In the genomic region with DNA sequence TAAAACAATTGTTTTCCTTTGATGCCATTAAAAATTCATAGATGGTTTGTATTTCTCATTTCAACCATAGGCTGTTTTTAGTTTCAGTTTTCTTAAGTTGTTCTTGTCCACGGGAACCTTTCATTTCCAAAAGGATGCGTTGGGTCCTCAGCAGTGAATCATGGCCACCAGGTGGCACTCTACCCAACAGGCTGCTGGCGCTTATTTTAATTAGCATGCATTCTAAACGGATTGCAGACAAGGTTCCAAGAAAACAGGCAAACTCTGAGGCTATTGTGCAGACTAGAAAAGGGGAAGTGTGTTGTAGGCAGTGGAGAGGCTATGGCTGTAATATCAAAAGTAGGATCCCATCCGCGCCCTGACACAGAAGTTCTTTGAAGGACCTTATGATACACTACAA, we compare ENCODE assay signal across 8 mouse cellular contexts.
A peak's percentile ranks its signal among the peaks of the same experiment; 100 is the strongest.
DNase-seq lines count a peak whose midpoint lies in the region; ATAC-seq and TF ChIP-seq lines count a peak whose summit lies in the region.

No protein-coding gene starts in this region.

- H3K9me3 ChIP-seq in embryonic facial prominence, embryonic 14.5 days (ENCODE audit: control insufficient read depth, low read length) = no peaks in the 10 kb centered on the region

- peak; percentile 83 for TF ChIP-seq CTCF in bone marrow macrophage, adult 2 months (IDR thresholded peaks at IDR 0.05; ENCODE audit: low read depth, low read length)

- DNase-seq in urinary bladder, postnatal 10 days (ENCODE audit: low spot score) = peak; percentile 12
- DNase-seq in urinary bladder, adult 2 months (ENCODE audit: low spot score) = no peak
- peak; percentile 46 for DNase-seq in embryonic facial prominence, embryonic 14.5 days (ENCODE audit: low spot score)
- DNase-seq in induced T-regulatory cell, adult 2 months (ENCODE audit: low read depth) = peak; percentile 72
- DNase-seq in left cerebral cortex, postnatal 4 days = peak; percentile 73
- peak; percentile 72 for DNase-seq in retina, embryonic 14.5 days (ENCODE audit: low spot score)
- no peak for DNase-seq in yolk sac, embryonic 10.5 days (ENCODE audit: low spot score)

- H3K27me3 ChIP-seq in embryonic facial prominence, embryonic 14.5 days (replicated peaks; ENCODE audit: control insufficient read depth, insufficient read depth, low read length) = no peaks in the 10 kb centered on the region

- no peaks in the 10 kb centered on the region for H3K4me1 ChIP-seq in bone marrow macrophage, adult 2 months (ENCODE audit: control insufficient read depth, insufficient read depth, low read length)
- no peaks in the 10 kb centered on the region for H3K4me1 ChIP-seq in embryonic facial prominence, embryonic 14.5 days (ENCODE audit: control insufficient read depth, insufficient read depth, low read length)

- no peak for ATAC-seq in embryonic facial prominence, embryonic 14.5 days (ENCODE audit: low read depth)

- no peak overlapping the region for H3K4me2 ChIP-seq in embryonic facial prominence, embryonic 14.5 days (ENCODE audit: low read depth, low read length)

- no peak overlapping the region for H3K9ac ChIP-seq in embryonic facial prominence, embryonic 14.5 days (ENCODE audit: low read depth, low read length)

- intact Hi-C loops in left cerebral cortex, postnatal 4 days (cut with DNase I) = loop anchor here (5.0 kb wide), 1 partner anchor 102 kb away; no protein-coding TSS in a partner anchor

- WGBS in embryonic facial prominence, embryonic 14.5 days = 47% methylated on average over 6 of the region's 6 CpGs

- H3K36me3 ChIP-seq in embryonic facial prominence, embryonic 14.5 days (ENCODE audit: control insufficient read depth, insufficient read depth, low read length) = no peaks in the 10 kb centered on the region

- no peak overlapping the region for H3K4me3 ChIP-seq in bone marrow macrophage, adult 2 months (ENCODE audit: insufficient read depth, low read length)
- H3K4me3 ChIP-seq in embryonic facial prominence, embryonic 14.5 days (ENCODE audit: low read depth, low read length) = no peak overlapping the region

- no peak overlapping the region for H3K27ac ChIP-seq in bone marrow macrophage, adult 2 months (ENCODE audit: insufficient read depth, low read depth, low read length)
- no peak overlapping the region for H3K27ac ChIP-seq in embryonic facial prominence, embryonic 14.5 days (replicated peaks; ENCODE audit: low read depth, low read length)

- no peak for TF ChIP-seq POLR2A in bone marrow macrophage, adult 2 months (IDR thresholded peaks at IDR 0.05; ENCODE audit: borderline replicate concordance, low read depth, low read length)

Comparison
In these comparisons a context has a peak if more than half of its experiments do, and no peak if none do; other contexts are left out.
1. DNase-seq: peak in urinary bladder, postnatal 10 days (single experiment), embryonic facial prominence, embryonic 14.5 days (single experiment), induced T-regulatory cell, adult 2 months (single experiment), left cerebral cortex, postnatal 4 days (single experiment) and retina, embryonic 14.5 days (single experiment); none in urinary bladder, adult 2 months (single experiment) and yolk sac, embryonic 10.5 days (single experiment).